Mouse (Mus musculus): Measurements from ENCODE around the gene Psmc3ip. TPM values are rescaled to one million over a fixed set of nuclear protein-coding genes. Genes with fewer than 3 reads are reported as not detected.
"Not testable (repeated sequence)": the region's sequence is repeated elsewhere in the genome, so short reads cannot be mapped to it uniquely, and the experiment has no call there.

Gene Psmc3ip
- total RNA-seq (2021), result 1 to 10 TPM; 3.3 to 4.4 TPM

DNA sequence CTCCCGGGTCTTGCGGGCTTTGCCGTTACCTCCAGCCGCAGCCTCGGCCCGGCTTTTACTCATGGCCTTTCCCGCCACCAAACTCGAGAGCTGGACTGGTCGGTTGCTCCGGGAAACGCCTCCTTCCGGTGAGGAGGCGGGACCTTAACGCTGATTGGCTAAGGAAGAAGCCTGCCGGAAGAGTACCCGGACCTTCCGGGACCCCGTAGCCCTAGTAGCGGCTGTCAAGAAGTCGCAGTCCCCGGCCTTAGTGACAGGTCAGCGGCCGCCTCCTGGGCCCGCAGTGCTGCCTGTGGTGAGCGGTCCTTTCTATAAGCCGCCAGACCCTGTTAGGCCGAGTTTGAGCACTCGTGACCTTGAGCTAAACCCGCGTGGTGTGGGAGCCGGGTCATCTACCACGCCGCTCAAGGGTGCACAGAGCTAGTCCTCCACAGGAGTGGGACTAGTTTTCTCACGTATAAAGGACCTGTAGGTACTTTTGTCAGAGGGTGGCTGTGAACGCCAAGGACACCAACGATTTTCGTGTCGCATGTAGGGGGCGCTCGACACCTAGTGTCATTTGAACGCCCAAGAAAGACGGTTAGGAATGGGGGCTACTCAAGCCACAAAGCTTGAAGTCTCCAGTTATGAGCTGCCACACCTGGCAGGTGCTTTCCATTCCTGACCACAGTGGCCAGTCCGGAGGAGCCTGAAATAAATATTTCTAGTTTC lies at the start of gene Psmc3ip:
Psmc3ip (minus strand) TSS at position 123 of the 711 bp plus-strand sequence.
- DNase-seq (ENCODE audit: extremely low spot score in 1 of 2, low spot score in 1 of 2), result peak; percentile 76 to 89

DNA sequence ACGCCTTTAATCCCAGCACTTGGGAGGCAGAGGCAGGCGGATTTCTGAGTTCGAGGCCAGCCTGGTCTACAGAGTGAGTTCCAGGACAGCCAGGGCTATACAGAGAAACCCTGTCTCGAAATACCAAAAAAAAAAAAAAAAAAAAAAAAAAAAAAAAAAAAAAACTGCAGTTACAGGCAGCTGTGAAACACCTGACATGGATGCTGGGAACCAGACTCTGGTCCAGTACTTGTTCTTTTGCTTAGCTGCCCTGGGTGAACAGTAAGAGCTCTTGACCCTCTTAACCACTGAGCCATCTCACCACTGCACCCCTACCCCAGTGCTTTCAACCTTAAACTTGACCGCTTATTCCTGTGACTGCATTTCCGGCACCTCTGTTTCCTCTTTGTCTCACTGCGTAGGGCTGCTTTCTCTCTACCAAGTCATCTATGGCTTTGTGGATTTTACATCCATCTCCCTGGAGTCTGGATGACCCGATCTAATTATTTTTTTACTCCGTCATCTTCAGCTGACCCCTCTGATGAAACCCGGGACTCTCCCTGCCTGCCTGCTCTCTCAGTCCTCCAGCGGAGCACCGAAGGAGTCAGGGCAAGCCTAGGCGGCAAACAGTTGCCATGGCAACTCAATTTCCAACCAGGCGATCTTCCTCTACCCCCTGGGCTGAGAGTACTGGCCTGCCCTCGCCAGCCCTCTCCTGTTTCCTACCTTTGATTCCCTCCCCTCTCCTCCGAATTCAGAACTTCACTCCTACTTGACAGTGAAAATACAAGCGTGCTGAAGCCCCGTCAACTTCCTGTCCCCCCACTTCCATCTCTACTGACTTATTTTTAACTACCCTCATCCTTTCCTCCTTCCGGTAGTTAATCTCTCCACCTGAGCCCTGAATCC lies 48.3 kb upstream of the Psmc3ip start:
- no peak for DNase-seq (ENCODE audit: extremely low spot score in 1 of 2, low spot score in 1 of 2)

DNA sequence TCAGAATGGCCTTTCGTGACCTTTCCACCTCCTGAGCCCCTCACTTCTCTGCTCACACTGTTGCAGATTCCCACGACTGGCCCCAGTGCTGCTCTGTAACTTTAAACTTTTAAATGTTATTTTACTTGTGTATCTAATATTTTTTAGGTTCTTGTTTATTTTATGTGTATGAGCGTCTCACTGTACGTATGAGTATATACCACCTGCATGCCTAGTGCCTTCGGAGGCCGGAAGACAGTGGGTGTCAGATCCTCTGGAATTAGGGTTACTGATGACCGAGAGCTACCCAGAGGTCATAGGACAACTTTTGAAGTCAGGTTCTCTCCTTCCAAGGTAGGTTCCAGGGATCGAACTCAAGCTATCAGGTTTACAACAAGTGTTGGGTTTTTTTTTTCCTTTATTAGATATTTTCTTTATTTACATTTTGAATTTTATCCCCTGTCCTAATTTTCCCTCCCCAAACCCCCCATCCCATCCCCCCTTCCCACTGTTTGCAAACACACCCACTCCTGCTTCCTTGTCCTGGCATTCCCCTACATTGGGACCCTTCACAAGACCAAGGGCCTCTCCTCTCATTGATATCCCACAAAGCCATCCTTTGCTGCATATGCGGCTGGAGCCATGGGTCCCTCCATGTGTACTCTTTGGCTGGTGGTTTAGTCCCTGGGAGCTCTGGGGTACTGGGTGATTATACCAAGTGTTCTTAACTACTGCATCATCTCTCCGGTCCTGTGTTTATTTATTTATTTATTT lies 47.2 kb upstream of the Psmc3ip start:
- no peak for DNase-seq (ENCODE audit: extremely low spot score in 1 of 2, low spot score in 1 of 2)

DNA sequence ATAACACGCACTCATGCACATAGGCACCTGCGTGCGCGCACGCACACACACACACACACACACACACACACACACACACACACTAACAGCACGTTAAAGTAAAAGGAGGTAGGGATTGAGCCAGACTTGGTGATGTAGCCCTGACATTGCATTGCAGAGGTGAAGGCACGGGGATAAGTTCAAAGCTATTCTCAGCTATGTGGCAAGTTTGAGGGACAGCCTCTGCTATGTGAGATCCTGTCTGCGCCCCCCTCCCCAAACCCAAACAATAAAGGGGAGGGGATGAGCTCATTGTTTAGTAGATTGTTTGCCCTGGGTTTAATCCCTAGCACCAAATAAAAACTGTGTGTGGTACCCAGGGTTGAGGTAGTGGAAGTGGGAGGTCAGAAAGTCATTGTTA lies 45.9 kb upstream of the Psmc3ip start:
- no peak for DNase-seq (ENCODE audit: extremely low spot score in 1 of 2, low spot score in 1 of 2)

DNA sequence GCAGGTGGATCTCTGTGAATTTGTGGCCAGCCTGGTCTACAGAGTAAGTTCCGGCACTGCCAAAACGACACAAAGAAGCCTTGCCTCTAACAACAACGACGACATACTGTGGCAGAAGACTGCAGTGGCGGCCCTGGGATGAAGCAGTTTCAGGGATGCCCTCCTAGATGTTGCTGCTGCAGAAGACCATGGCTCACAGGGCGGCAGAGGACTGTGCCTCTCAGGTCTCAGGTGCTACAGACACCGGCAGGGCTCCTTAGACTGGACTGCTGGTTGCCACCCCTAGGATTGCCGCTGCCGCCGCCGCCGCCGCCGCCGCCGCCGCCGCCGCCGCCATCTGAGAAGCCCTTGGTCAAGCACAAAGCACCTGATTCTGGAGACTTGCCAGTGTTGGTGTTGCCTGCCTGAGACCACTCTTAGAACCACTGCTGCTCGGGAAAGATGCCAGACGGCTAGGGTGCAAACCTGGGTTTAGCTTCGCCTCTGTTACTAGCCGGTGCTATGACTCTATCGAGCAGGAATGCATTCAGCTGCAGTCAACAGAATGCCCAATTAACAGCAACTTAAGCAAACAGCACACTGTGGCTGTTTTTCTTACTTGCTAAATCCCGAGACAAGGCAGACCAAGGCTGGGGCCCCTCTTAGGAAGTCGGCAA lies 45.1 kb upstream of the Psmc3ip start:
- DNase-seq (ENCODE audit: extremely low spot score in 1 of 2, low spot score in 1 of 2), result no peak

DNA sequence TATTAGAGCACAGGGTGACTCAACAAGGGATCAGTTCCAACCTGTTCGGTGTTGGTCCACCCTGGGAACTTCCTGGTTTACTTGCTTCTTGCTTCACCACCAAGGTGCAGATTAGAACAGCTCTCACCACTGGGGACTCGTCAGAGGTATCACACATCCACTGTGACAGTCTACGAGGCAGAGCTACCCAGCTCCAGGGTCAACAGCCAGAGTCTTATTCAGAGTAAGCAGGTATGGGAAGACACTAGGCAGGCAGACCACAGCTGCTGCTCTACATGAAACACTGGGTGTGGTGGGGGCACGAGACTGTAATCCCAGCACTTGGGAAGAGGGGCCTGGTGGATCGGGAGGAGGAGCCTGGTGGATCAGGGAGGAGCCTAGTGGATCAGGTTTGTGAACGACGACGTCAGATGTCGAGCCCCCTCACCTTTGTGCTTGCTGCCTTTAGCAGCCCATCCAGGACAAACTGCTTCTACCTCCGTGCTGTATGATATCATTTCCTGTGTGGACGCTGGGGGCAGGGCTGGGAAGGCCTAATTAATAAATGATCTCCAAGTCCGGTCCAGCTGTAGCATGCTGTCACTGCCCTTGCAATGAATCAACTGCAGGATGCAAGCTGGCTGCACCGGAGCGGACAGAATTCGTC lies 43.4 kb upstream of the Psmc3ip start:
- DNase-seq (ENCODE audit: extremely low spot score in 1 of 2, low spot score in 1 of 2), result no peak

DNA sequence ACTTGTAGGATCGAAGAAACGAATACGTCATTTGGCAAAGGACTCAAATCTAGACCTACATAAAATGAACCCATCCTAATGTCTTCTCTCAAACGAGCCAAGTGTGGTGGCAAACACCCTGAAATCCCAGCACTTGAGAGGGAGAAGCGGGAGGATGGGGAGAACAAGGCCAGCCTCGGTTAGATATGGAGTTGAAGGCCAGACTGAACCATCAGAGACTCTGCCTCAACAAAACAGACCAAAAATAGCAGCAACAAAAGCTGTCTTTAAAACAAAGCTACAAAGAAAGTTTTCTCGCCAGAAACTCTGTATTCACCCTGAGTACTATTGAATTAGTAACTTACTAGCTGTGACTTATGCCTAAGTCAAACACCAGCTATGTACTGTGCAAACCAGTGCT lies 41.8 kb upstream of the Psmc3ip start:
- no peak for DNase-seq (ENCODE audit: extremely low spot score in 1 of 2, low spot score in 1 of 2)

DNA sequence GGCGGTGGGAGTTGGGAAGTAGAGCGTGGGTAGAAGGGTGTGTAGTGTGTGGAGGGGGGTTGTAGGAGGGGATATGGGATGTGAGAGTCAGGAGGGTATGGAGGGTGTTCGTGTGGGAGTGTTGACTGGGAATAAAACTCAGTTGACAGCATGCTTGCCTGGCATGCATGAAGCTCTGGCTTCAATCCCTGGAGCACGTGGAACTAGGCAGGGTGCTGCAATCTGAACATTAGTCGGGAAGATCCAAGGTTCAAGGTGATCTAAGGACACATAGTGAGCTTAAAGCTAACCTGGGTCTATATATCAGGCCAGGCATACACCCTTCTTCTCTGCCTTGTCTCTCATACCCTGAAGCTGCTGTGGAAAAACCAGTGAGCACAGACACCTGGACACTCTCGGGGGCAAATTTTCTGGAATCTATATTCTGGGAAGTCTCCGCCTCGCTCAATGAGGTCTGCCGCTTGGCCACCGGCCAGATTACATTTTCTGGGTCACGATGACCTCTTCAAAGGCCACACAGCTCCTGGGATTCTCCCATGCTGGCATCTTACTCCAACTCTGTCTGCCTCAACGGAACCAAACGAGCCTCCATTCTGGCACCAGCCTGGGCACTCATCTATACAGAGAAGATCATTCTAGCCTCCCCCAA lies 39.1 kb upstream of the Psmc3ip start:
- no peak for DNase-seq (ENCODE audit: extremely low spot score in 1 of 2, low spot score in 1 of 2)

DNA sequence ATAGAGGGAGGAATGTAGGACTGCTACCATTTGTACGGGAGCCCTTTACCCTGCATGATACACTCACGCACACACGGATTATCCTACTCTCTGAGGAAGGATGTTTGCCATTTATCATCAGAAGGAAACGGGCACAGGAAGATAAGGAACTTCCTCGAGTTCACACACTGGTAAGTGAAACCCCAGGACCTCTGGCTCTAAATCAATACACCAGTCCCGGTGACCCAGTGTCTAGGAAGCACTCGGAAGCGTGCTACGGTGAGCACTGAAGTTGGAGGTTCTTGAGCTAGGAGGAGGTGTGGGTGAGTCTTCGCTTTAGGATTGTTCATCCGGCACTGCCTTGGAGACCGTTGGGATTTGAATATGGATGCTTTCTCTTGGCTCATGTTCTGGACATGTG lies 37.8 kb upstream of the Psmc3ip start:
- no peak for DNase-seq (ENCODE audit: extremely low spot score in 1 of 2, low spot score in 1 of 2)

DNA sequence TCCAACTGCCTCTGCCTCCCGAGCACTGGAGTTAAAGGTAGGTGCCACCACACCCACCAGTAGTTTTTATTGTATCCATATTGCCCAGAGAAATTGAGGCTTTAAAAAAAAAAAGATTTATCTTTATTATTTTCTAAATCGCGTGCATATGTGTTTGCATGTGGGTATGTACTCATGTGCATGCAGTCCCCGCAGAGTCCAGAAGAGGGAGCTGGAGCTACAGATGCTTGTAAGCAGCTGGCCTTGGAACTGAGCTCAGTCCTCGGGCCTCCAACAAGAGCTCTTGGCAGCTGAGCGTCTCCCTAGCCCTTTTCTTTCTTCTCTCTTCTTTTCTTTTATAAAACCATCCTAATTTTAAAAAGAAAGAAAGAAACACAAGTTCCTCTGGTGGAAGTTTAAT lies 36.5 kb upstream of the Psmc3ip start:
- DNase-seq (ENCODE audit: extremely low spot score in 1 of 2, low spot score in 1 of 2), result no peak

DNA sequence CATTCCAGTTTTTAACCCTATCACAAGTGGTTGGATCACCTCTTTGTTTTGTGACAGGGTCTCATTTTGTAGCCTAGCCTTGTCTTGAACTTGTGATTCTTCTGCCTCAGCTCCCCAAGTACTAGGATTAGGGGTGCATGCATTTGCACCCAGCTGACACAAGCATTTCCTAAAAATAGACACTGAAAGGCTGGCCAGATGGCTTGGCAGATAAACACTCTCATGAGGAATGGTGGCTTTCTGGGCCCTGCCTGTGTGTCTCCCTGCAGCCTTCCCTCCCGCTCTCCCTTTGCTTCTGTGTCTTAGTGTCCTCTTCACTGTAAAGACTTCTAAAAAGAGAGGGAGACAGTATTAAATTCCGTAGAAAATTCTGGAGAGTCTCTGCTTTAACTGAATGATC lies 36.0 kb upstream of the Psmc3ip start:
- no peak for DNase-seq (ENCODE audit: extremely low spot score in 1 of 2, low spot score in 1 of 2)

DNA sequence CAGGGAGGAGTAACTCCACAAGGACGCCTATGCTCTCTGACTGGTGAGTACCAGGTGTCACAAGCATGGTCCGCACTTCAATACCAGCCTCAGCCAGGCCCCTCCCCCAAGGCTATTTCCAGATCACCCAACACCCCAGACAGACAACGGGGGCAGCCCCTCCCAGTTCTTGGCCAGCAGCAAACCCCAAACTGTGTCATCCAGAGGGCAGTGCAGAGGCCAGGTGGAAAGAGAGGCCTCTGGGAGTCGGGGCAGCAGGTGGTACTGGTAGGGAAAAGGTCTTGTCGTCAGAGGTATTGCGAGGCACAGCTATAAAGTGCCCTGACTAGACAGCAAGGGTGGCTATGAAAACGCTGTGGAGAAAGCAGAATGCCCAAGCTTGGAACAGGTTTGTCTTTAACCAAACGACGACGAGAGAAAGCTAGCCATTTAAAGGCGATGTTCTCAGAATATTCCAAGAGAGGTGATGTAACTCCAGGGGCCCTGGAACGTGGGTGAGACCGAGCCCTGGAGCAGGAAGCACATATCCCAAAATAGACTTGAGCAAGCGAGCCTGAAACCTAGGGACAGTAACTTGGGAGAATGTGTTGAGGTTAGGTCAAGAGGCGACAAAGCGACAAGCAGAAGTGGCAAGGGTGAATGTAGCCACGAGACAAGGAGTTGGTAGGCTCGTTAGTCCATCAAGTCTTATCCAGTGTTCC lies 35.0 kb upstream of the Psmc3ip start:
- DNase-seq (ENCODE audit: extremely low spot score in 1 of 2, low spot score in 1 of 2), result no peak

DNA sequence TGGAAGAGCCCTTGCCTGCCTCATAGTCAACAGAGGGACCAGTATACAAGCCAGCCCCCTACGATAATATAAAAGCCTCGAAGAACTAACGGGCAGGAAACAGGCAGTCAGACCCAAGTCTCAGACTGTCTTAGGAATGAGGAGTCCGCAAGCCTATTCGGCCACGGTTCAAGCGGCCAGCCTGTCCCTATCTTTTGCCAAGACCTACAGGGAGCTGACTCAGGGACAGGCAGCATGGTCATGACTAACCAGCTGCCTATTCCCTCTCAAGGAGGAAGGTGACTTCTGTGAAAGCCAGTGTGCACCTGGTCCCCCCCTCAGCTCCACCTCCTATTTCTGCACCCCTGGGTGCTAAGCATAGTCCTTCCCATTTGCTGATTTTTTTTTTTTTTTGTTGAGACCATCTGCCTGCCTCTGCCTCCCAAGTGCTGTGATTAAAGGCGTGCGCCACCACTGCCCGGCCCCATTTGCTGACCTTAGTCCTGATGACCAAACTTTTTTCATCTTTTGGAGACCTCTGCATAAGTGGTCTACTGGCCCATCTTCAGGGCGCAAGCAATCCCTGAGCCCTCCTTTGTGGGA lies 33.9 kb upstream of the Psmc3ip start:
- no peak for DNase-seq (ENCODE audit: extremely low spot score in 1 of 2, low spot score in 1 of 2)

DNA sequence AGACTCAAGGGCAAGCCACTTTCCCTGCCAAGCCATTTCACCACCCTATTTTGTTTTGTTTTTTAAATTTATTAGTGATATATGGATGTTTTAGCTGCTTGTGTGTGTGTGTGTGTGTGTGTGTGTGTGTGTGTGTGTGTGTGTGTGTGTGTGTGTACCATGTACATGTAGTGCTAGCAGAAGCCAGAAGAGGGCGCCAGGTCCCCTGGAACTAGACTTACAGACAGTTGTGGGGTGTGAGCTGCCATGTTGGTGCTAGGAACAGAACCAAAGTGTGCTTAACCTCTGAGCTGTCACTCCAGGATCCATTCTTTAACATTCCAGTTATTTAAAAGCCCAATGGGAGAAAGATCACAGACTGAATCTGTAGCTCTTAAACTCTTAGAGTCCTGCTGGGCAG lies 31.8 kb upstream of the Psmc3ip start:
- DNase-seq (ENCODE audit: extremely low spot score in 1 of 2, low spot score in 1 of 2), result no peak

DNA sequence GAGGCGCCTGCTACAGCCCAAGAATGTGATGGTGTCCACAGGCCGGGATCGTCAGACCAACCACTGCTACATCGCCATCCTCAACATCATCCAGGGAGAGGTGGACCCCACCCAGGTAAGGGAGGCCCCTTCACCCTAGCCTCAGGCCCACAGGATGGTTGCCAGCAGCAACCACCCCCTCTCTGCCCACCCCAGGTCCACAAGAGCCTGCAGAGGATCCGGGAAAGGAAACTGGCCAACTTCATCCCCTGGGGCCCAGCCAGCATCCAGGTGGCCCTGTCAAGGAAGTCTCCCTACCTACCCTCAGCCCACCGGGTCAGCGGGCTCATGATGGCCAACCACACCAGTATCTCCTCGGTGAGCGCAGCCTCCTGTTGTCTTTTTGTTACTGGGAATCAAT lies 29.8 kb upstream of the Psmc3ip start:
- DNase-seq (ENCODE audit: extremely low spot score in 1 of 2, low spot score in 1 of 2), result not testable (repeated sequence)

DNA sequence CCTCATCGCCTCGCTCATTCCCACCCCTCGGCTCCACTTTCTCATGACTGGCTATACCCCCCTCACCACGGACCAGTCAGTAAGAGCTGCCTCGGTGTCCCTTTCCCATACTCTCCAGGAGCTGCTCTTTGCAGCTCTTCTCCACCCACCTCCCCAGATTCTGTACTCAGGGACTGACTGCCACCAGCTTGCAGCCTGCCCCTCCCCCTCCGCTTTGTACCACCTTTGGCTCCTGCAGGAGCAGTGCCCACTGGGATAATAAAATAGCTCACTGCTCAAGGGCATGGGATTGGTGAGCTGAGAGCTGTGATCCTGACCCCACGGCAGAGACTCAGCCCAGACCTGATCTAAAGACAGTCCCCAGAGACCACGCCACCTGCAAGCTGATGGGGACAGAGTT lies 29.3 kb upstream of the Psmc3ip start:
- DNase-seq (ENCODE audit: extremely low spot score in 1 of 2, low spot score in 1 of 2), result not testable (repeated sequence)

DNA sequence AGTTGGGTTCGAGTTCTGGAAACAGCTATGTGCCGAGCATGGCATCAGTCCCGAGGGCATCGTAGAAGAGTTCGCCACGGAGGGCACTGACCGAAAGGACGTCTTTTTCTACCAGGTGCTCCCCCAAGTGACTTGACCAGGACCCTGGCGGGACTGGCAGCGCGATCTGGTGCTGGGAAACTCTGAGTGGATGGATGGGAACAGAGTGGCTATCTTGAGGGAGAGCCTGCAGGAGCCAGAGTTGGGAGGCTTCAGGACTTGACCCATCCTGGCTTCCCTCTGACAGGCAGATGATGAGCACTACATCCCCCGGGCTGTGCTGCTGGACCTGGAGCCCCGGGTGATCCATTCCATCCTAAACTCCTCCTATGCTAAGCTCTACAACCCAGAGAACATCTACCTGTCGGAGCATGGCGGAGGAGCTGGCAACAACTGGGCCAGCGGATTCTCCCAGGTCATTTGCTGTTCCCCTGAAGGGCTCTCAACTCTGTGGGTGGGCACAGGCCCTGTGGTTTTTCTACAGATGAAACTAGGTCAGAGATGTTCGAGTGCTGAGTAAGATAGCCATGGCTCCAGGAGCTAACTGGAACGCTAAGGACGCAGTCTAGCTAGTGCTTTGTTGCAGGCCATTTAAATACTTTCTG lies 25.4 kb upstream of the Psmc3ip start:
- DNase-seq (ENCODE audit: extremely low spot score in 1 of 2, low spot score in 1 of 2), result no peak

All from layer of hippocampus, postnatal 25 days (tissue).